Mouse (Mus musculus) liver, postnatal 0 days (tissue): ENCODE measurements around the gene Nmnat2. TPM values are rescaled to one million over a fixed set of nuclear protein-coding genes. Genes with fewer than 3 reads are reported as not detected.
A peak's percentile ranks its signal among the peaks of the same experiment; 100 is the strongest.

ENCODE experiments used
- ATAC-seq: fragments of 200-750 bp; cut with Nextera tagmentation; 2 replicates; pipeline ENCODE4 v1.8.0; 2017; ENCODE audit warnings: mild to moderate bottlenecking, moderate library complexity
- DNase-seq: peaks from one replicate; pipeline ENCODE4 v3.0.0-alpha.2; 2016
- H3K27ac ChIP-seq: fragments of 300-500 bp; sonication (generic); 2 replicates; pipeline ENCODE4 v1.5.1; 2014; ENCODE audit warnings: antibody characterized with exemption, moderate library complexity, mild to moderate bottlenecking, low read depth
- H3K27me3 ChIP-seq: fragments of 300-500 bp; sonication (generic); 2 replicates; pipeline ENCODE4 v1.6.1; 2014; ENCODE audit warnings: low read length, control low read depth, mixed read lengths; ENCODE audit not compliant: insufficient read depth
- H3K36me3 ChIP-seq: fragments of 300-500 bp; sonication (generic); replicated peaks from 2 replicates; pipeline ENCODE4 v1.6.1; 2014; ENCODE audit warnings: mild to moderate bottlenecking, control low read depth, low read length, moderate library complexity, mixed read lengths; ENCODE audit not compliant: insufficient read depth
- H3K4me1 ChIP-seq: fragments of 300-500 bp; sonication (generic); 2 replicates; pipeline ENCODE4 v1.6.1; 2014; ENCODE audit warnings: antibody characterized with exemption, mild to moderate bottlenecking, control low read depth; ENCODE audit not compliant: insufficient read depth
- H3K4me2 ChIP-seq: fragments of 300-500 bp; sonication (generic); 2 replicates; pipeline ENCODE4 v1.6.1; 2014; ENCODE audit warnings: low read depth, mild to moderate bottlenecking, low read length, moderate library complexity, mixed read lengths
- H3K4me3 ChIP-seq: fragments of 300-500 bp; sonication (generic); 2 replicates; pipeline ENCODE4 v1.5.1; 2014; ENCODE audit warnings: low read depth, low read length
- H3K9ac ChIP-seq: fragments of 300-500 bp; sonication (generic); replicated peaks from 2 replicates; pipeline ENCODE4 v1.6.1; 2014; ENCODE audit warnings: mild to moderate bottlenecking, moderate library complexity
- H3K9me3 ChIP-seq: fragments of 300-500 bp; sonication (generic); 2 replicates; pipeline ENCODE4 v1.6.1; 2016; ENCODE audit warnings: mild to moderate bottlenecking, control low read depth, low read length, mixed read lengths
- CTCF ChIP-seq: sonication (generic); IDR thresholded peaks from 2 replicates; pipeline ENCODE4 v1.5.1; 2016; ENCODE audit warnings: antibody characterized with exemption, low read depth
- EP300 ChIP-seq: IDR thresholded peaks from 2 replicates; pipeline ENCODE4 v1.6.1; 2016; ENCODE audit warnings: antibody characterized with exemption, low read depth, mild to moderate bottlenecking
- WGBS: fragments of 180-500 bp; shearing (Covaris S2); extraction: QIAGEN DNeasy Blood & Tissue Kit; methylation state at CpG from one replicate; pipeline ENCODE4 v1.1.7; 2014; ENCODE audit not compliant: insufficient replicate concordance; 5-methylcytosine and 5-hydroxymethylcytosine counted together
- polyA plus RNA-seq: library from polyadenylated mRNA; unstranded; fragments of >200 nt; fragmentation: Nextera tagmentation; extraction: Ambion mirVana; gene quantifications from 2 replicates; pipeline ENCODE4 v1.2.1, GENCODE M21; 2015

Nmnat2 gene
- polyA plus RNA-seq, 1 experiment from 2014 or later = 0.09 TPM

GRCm38 (mm10) chr1:153013541-153014288 is 58.9 kb downstream of the Nmnat2 start:
- H3K4me2 ChIP-seq = no peak overlapping the region
- no peak overlapping the region for H3K4me3 ChIP-seq
- H3K27ac ChIP-seq = no peak overlapping the region
- no peaks in the 10 kb centered on the region for H3K9me3 ChIP-seq
- no peaks in the 10 kb centered on the region for H3K27me3 ChIP-seq
- no peaks in the 10 kb centered on the region for H3K4me1 ChIP-seq
- WGBS = 53% methylated on average over 2 of the region's 2 CpGs
- ATAC-seq (no peak), DNase-seq (no peak)
- no peak for TF ChIP-seq EP300
- TF ChIP-seq CTCF = no peak
- H3K36me3 ChIP-seq = no peaks in the 10 kb centered on the region
- H3K9ac ChIP-seq = no peak overlapping the region

GRCm38 (mm10) chr1:153014431-153015186 is 59.8 kb downstream of the Nmnat2 start:
- no peak for TF ChIP-seq CTCF
- WGBS = 53% methylated on average over 14 of the region's 14 CpGs
- Histone ChIP-seq H3K36me3 (no peaks in the 10 kb centered on the region), H3K9me3 (no peaks in the 10 kb centered on the region), H3K4me3 (no peak overlapping the region), H3K9ac (no peak overlapping the region), H3K27me3 (no peaks in the 10 kb centered on the region), H3K4me1 (no peaks in the 10 kb centered on the region), H3K27ac (no peak overlapping the region), H3K4me2 (no peak overlapping the region)
- no peak for DNase-seq
- no peak for ATAC-seq

GRCm38 (mm10) chr1:153016465-153017163 is 61.8 kb downstream of the Nmnat2 start:
- ATAC-seq (no peak), DNase-seq (no peak)
- no peaks in the 10 kb centered on the region for H3K36me3 ChIP-seq
- H3K27ac ChIP-seq = no peak overlapping the region
- H3K4me3 ChIP-seq = no peak overlapping the region
- H3K4me2 ChIP-seq = no peak overlapping the region
- no peaks in the 10 kb centered on the region for H3K9me3 ChIP-seq
- WGBS = 65% methylated on average over 11 of the region's 11 CpGs
- TF ChIP-seq CTCF = no peak
- TF ChIP-seq EP300 = no peak
- H3K27me3 ChIP-seq = no peaks in the 10 kb centered on the region
- H3K9ac ChIP-seq = no peak overlapping the region
- H3K4me1 ChIP-seq = no peaks in the 10 kb centered on the region

DNA sequence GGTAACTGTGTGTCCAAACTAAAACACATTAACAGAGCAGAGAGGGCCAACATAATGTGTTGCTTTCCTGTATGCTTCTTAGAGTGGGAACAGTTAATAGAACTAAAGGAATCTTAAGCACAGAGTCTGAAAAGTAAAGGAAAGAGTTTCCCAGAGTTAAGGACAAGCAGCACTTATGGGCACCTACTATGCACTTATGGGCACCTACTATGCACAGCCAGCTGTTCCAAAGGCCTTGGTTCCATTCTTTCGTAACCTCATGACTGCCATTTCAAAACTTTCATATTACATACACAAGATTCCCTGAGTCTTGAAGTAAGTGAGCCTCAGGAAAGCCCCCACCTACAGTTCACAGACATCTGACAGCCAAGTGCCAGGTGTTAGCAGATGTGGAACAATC is 64.3 kb downstream of the Nmnat2 start:
- no peak for DNase-seq
- Histone ChIP-seq H3K27ac (no peak overlapping the region), H3K36me3 (no peaks in the 10 kb centered on the region), H3K4me1 (no peaks in the 10 kb centered on the region), H3K4me3 (no peak overlapping the region), H3K27me3 (no peaks in the 10 kb centered on the region), H3K9me3 (no peaks in the 10 kb centered on the region), H3K4me2 (no peak overlapping the region), H3K9ac (no peak overlapping the region)
- ATAC-seq = no peak
- TF ChIP-seq CTCF = no peak
- no peak for TF ChIP-seq EP300
- 92% methylated on average over 1 of the region's 1 CpGs for WGBS

GRCm38 (mm10) chr1:153019623-153020022 is 64.8 kb downstream of the Nmnat2 start:
- WGBS = 67% methylated on average over 3 of the region's 3 CpGs
- no peak for ATAC-seq

GRCm38 (mm10) chr1:153021034-153021638 is 66.3 kb downstream of the Nmnat2 start:
- no peak overlapping the region for H3K4me3 ChIP-seq
- H3K27ac ChIP-seq = no peak overlapping the region
- no peaks in the 10 kb centered on the region for H3K36me3 ChIP-seq
- 50% methylated on average over 7 of the region's 7 CpGs for WGBS
- DNase-seq (no peak), ATAC-seq (peak; percentile 68)
- H3K9me3 ChIP-seq = no peaks in the 10 kb centered on the region
- H3K27me3 ChIP-seq = no peaks in the 10 kb centered on the region
- H3K9ac ChIP-seq = no peak overlapping the region
- peak; percentile 92 for TF ChIP-seq EP300
- TF ChIP-seq CTCF = no peak
- H3K4me1 ChIP-seq = no peaks in the 10 kb centered on the region
- no peak overlapping the region for H3K4me2 ChIP-seq

More at GRCm38 (mm10) chr1:153019623-153020022, 64.8 kb downstream of the Nmnat2 start:
- H3K36me3 ChIP-seq = no peaks in the 10 kb centered on the region
- H3K27ac ChIP-seq = no peak overlapping the region
- no peak overlapping the region for H3K4me3 ChIP-seq
- H3K9me3 ChIP-seq = no peaks in the 10 kb centered on the region
- DNase-seq = no peak
- H3K27me3 ChIP-seq = no peaks in the 10 kb centered on the region
- H3K4me2 ChIP-seq = no peak overlapping the region
- no peak for TF ChIP-seq EP300
- TF ChIP-seq CTCF = no peak
- no peak overlapping the region for H3K9ac ChIP-seq
- H3K4me1 ChIP-seq = no peaks in the 10 kb centered on the region
